Mouse (Mus musculus) A20 (cell line): ENCODE results near the gene Gm20605.
"Not testable (repeated sequence)": the region's sequence is repeated elsewhere in the genome, so short reads cannot be mapped to it uniquely, and the experiment has no call there.

Experiments used
- DNase-seq: peaks from one replicate; pipeline ENCODE4 v3.0.0-alpha.2; 2011; ENCODE audit warnings: low read depth, low spot score

Gene Gm20605

GRCm38 (mm10) chr5:137613076-137613475 lies 15.9 kb upstream of the Gm20605 start:
- no peak for DNase-seq

DNA sequence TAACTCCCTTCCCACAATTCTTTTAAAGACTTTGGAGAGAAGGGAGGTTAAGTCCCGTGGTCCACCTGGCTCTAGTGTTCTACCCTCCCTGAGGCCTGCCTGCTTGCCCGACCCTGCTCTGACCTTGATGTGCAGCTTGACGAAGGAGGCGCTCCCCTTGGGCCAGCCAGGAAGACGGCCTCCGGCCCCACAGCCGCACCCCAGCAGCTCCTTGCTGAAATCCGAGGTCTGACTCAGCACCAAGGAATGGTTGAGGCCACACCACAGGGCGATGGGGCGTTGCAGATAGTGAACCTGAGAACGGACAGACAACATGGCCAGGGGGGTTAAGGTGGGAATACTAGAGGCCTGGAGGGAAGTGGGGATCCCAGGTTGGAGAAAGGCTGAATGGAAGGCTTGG lies 15.4 kb upstream of the Gm20605 start, which contains the start of gene Pcolce:
TSS of gene Pcolce (minus strand) at position 235 of the 400 bp plus-strand sequence.
- no peak for DNase-seq

DNA sequence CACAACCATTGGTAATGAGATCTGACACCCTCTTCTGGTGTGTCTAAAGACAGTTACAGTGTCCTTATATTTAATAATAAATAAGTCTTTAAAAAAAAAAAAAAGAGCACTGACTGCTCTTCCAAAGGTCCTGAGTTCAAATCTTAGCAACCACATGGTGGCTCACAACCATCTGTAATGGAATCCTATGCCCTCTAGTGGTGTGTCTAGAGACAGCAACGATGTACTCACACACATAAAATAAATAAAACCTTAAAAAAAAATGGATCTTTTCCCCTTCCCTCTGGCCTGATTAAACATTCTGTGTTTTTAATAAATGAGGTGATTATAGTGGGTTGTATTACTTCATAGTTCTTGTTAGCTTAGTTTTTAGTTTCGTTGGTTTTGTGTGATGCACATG lies 14.1 kb upstream of the Gm20605 start:
- not testable (repeated sequence) for DNase-seq

- no peak for DNase-seq
Measured at GRCm38 (mm10) chr5:137615347-137615746, 13.6 kb upstream of the Gm20605 start.

DNA sequence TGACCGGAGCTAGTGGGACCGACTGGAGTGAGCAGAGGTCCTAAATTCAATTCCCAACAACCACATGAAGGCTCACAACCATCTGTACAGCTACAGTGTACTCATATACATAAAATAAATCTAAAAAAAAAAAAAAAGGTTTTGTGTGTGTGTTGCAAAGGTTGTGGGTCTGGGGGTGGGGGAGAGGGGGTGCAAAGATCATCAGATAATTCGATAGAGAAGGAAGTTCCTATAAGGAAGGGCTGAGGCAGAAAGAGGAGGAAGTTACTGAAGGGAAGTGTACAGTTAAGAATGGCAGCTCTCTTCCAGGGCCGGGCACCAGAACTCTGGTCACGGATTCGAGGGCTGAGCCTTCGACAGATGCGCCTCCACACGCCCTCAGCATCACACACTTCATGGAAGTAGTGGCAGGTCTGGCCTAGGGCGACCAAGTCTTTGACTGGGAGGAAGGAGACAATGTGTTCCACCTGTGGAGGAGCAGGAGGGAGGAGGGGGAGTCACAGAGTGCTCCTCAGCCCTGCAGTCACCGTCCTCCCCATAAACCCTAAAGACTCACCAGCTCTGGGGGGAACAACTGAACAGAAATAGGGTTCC lies 4.9 kb upstream of the Gm20605 start:
- DNase-seq: no peak

- DNase-seq: no peak
Measured at GRCm38 (mm10) chr5:137627991-137628390, 984 bp upstream of the Gm20605 start.

DNA sequence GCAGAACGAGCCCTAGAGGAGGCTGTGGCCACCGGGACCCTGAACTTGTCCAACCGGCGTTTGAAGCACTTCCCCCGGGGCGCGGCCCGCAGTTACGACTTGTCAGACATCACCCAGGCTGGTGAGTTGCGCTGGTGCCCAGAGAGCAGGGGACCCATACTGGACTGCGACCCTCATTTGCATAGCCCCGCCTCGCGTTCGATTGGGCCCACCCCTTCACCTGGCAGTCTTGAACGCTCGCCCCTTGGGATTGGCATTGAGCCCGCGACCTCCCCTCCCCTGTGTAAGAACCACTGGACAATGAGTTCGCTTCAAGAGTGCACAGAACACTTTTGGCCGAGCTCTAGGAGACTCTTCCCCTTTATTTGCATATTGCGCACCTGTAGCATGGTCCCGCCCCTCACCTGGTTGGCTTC lies 339 bp downstream of the Gm20605 start:
- peak; percentile 92 for DNase-seq

DNA sequence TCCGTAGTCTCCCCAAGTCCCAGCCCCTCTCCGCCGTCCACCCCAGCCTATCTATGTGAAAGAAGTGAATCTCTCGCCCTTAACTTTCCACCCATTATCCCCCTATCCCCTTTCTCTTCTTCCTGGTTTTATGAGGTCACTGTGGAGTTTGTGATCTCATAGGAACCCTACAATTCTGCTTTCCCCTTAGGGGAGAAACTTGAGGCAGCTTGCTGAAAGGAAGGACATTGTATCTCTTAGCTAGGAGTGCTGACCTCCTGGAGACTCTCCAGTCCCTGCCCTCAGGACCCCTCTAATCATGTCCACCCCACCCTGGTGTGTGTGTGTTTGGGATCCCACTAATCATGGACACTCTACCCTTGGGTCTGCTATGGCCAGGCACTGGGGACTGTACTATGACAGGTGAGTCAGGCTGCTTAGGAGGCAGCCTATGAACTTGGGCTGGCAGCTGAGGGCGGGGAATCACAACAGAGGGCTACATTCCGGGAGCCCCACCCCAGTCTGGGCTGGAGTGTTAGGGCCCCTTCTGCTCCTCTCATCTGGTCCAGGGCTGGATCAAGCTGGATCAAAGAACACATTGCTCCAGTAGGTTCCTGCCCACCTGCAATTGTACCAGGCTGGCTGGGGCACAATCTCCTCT lies 1.1 kb downstream of the Gm20605 start:
- DNase-seq: peak; percentile 73

DNA sequence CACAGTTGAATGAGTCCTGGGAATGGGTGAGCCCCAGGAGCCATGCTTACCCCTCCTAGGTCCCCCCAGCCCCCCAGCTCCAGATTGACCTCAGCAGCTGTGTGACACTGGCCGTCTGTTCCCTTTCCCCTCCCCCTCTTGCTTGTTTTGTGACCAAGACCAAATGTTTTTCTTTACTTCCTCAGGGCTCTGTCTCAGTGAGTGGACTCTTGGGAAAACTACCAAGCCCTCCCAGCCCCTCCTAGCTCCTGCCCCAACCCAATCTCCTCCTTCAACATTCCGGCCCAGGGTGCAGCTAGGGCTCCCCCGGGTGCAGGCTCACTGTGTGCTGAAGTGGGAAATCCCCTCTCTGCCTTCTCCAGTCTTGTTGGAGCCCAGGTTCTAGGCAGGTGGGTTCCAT lies 1.6 kb downstream of the Gm20605 start:
- DNase-seq: peak; percentile 57

DNA sequence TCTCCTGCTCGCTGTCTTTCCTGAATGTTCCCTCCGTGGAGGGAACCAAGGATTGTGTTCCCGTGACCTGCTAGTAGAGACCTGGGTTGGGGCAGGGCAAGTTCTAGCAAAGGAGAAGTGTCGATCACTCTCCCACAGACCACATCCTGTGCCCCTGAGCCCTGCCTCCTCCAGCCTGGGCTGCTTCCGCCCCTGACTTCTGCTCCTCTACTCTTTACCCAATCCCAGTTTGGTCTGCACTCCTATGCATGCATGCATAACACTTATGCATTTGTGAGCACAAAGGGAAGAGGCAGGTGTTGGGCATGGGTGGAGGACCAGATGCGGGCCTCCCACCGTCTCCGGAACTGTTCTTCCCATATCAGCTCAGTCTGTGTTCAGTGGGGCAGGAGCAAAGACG lies 2.2 kb downstream of the Gm20605 start:
- peak; percentile 85 for DNase-seq

GRCm38 (mm10) chr5:137631591-137631990 lies 2.6 kb downstream of the Gm20605 start:
- DNase-seq: no peak

DNA sequence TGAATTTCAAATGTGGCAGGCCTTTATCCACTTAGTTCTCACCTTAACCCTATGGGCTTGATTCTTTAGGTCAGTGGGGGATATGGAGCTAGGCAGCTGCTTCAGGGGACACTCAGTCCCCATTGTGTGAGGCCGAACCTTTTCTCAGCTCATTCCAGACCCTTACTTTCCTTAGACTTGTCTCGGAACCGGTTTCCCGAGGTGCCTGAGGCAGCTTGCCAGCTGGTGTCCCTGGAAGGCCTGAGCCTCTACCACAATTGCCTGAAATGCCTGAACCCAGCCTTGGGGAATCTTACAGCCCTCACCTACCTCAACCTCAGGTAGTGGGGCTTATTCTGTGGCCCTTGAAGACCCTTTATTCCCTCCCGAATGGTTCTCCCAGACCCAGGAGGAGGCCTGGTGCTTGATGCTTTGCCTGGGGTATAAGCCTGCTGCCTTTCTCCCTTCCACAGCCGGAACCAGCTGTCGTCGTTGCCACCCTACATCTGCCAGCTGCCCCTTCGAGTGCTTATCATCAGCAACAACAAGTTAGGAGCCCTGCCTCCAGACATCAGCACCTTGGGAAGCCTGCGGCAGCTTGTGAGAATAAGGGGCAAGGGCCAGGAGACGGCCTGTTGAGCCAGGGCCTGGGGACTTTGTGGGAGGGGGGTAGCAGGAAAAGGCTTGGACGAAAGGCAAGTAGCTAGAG lies 4.6 kb downstream of the Gm20605 start:
- DNase-seq: no peak

GRCm38 (mm10) chr5:137639472-137639871 lies 10.5 kb downstream of the Gm20605 start:
- DNase-seq: no peak

DNA sequence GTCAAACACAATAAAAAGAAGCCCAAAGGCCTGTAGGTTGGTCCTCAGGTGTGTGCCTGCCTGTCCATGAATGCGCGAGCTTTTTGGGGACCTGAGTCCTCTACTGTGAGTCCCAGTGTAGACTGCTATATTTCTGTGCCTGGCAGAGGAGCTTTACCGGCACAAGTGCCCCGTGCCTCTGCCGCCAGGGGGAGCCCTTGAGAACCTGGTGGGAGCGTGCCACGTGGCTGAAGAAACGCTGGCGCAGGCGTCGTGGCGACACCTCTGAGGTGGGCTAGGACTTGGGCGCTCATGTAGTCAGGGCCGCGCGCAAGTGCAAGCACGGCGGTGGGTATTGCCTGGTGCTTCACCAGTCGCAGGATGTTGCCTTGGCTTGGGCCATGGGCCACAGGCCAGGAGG lies 12.1 kb downstream of the Gm20605 start, which contains the start of gene Sap25:
TSS of gene Sap25 (plus strand) at position 281 of the 400 bp plus-strand sequence.
- DNase-seq: peak; percentile 48

GRCm38 (mm10) chr5:137642886-137643285 lies 13.9 kb downstream of the Gm20605 start:
- DNase-seq: no peak

DNA sequence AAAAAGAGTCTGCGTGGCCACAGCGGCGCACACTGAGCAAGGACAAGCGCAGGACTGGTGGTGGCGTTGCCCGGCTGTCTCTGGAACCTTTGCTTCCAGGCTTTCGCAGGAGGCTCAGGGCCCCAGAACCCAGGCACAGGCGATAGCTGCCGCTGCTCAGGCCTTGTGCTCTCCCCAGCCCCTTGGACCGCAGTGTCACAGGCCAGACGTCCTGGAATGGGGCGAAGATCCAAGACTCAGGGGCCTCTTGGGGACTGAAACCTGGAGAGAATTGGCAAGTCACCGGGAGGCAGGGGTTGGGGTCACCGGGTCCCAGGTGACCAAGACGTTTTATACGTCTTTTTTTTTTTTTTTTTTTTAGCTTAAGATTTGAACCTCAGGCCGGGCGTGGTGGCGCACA lies 15.5 kb downstream of the Gm20605 start:
- no peak for DNase-seq

DNA sequence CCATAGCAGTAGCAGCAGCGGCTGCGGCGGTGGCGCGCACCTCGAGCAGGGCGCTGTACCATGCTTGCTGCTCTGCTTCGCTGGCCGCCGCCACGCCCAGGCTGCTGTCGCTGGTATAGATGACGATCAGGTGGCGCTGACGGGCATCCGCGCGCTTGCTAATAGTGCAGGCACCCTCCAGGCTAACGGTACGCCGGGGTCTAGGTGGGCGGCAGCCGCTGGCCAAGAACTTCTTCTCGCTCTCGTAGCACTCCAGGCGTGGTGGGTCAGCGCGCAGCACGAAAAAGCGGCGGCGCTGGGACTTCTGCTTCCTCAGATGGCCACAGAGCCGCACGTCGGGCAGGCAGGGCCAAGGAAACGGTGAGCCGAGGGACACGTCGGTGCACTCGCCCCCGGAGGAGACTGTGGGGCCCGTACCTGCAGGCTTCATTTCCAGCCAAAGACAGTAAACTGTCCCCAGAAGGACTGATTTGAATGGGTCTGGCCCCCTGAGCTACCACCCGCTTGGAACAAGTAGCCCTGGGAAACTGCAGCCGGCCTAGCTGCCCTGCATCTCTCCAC lies 16.2 kb downstream of the Gm20605 start:
- DNase-seq: no peak

DNA sequence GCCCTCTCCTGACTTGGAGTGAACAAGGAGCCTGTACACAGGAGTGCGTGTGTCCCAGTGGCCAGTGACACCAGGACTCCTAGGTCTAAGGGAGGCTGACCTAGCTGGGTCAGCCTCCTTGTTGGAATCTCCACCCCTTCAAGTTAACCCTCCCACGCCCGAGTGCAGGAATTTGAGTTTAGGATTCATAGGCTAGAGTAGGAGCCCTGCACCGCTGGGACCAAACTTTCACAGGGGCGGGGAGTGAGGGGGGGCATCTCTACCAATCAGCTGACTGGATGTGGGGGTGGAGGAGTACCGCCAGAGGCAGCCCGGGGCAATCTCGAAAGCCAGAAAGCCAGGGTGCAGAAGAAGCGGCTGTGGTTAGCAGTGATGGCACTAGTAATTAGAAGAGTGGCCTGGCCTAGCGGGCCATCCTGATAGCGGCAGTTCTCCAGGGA lies 16.7 kb downstream of the Gm20605 start, which contains the start of gene Irs3:
TSS of gene Irs3 (minus strand) at position 63 of the 440 bp plus-strand sequence.
- no peak for DNase-seq

DNA sequence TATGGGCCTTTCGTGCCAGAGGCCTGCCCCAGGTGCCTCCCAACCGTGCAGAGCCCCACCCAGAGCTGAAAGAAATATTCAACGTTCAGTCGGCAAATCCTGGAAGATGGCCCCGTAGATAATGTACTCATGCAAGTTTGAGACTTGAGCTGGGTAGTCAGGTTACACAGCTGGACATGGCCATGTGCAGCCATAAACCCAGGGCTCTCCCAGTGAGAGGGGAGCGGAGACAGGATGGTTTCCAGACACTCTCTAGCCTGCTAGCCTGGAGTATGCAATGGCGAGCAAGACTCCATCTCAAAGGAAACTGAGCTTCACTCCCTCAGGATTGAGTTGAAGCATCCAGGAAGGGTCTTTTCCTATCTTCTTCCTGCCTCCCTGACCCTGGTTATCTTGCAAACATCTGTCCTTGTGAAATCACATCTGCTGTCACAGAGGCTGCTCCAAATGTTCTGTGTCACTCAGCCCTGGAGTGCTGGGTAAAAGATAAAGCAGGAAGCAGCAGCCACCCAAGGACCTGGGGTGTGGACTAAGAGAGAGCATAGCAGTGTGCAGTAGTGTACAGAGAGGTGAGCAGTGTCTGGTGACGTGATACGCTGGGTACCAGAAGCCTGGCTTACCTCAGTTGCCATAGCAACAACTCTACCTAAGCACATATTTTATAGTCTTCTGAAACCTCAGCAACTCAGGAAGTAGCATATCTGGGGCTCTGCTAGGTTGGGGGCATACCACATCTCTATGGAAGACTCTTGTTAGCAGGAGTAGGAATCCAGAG lies 19.0 kb downstream of the Gm20605 start:
- peak; percentile 25 for DNase-seq

DNA sequence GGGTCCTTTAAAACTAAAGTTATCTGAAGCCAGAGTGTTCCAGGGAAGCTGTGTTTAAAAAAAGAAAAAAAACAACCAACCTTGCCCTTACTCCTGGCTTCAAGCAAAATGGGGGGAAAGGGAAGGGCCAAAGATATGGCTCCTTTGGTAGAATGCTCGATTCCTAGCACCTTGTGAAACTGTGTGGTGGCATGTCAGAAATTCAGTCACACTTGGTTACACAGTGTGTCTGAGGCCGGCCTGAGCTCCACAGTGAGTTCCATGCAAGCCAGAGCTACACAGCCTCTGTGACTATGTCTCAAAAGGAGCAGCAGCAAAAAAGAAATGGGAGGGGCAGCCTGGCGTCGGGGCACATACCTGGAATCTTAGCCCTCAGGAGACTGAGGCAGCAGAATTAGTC lies 20.3 kb downstream of the Gm20605 start:
- peak; percentile 80 for DNase-seq
